Mouse (Mus musculus) layer of hippocampus, postnatal 14 days (tissue): ENCODE data around the gene Gas2. TPM values are rescaled to one million over a fixed set of nuclear protein-coding genes. Genes with fewer than 3 reads are reported as not detected.
A peak's percentile ranks its signal among the peaks of the same experiment; 100 is the strongest.

Experiments used
- DNase-seq, 2 experiments: peaks; one replicate each; pipeline ENCODE4 v3.0.0; 2021 to 2022; ENCODE audit warnings: low spot score in 2 of 2, mixed read lengths in 1 of 2
- total RNA-seq, 2 experiments: library from RNA; stranded (reverse); gene quantifications; 2 replicates each; pipeline ENCODE4 v1.2.3; 2021

Gene Gas2
- total RNA-seq, 2 experiments from 2014 or later: 12.7 to 13.8 TPM

DNA sequence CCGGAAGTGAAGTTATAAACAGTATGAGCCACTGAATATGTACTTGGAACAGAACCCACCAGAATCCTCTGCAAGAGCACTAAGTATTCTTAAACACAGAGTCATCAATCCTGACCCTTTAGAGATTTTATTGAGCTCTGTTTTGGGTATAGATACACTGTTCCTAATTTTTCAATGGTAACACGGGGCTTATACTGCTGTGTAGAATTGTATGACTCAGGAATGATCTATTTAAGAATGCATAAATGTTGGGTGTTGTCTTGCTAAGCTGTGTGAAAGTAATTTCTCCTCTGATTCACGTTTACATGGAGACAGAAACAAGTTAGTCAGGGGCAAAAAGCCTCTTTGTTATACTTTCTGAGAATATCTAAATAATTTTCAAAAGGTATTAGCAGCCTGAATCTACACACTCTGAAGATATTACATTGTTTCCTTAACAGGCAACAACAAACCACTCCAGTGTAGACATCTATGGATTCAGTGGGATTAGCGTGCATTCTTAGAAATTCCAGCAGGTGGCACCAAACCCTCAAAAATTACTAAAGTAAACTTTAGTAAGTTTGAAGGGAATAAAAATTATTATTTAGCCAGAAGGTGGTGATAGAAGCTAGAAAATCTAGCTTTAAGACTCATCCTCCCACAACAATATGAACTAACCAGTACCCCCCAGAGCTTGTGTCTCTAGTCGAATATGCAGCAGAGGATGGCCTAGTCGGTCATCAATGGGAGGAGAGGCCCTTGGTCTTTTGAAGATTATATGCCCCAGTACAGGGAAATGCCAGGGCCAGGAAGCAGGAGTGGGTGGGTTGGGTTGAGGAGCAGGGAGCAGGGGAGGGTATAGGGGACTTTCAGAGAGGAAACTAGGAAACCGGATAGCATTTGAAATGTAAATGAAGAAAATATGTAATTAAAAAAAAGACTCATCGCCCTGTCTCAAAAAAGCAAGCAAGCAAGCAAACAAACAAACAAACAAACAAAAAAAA, 176.1 kb downstream of the Gas2 start:
- DNase-seq: peak; percentile 12 to 78

Other genes starting within 250 kb of the Gas2 start
- gene Slc17a6, start 240.0 kb upstream of the Gas2 start, total RNA-seq: 10 to 100 TPM; 21.3 to 31.2 TPM
- gene Fancf, start 252 bp downstream of the Gas2 start, total RNA-seq: 1 to 10 TPM; 4.1 to 4.2 TPM
- gene Svip, start 144.0 kb downstream of the Gas2 start, total RNA-seq: 10 to 100 TPM; 28.2 to 29.2 TPM
- not detected for gene 1700015G11Rik, start 153.7 kb downstream of the Gas2 start, total RNA-seq